Mouse (Mus musculus): Measurements from ENCODE around the gene Loxl1. TPM values are rescaled to one million over a fixed set of nuclear protein-coding genes. Genes with fewer than 3 reads are reported as not detected.

Gene Loxl1
- polyA plus RNA-seq, 1 experiment from 2014 or later = 51.5 TPM

DNA sequence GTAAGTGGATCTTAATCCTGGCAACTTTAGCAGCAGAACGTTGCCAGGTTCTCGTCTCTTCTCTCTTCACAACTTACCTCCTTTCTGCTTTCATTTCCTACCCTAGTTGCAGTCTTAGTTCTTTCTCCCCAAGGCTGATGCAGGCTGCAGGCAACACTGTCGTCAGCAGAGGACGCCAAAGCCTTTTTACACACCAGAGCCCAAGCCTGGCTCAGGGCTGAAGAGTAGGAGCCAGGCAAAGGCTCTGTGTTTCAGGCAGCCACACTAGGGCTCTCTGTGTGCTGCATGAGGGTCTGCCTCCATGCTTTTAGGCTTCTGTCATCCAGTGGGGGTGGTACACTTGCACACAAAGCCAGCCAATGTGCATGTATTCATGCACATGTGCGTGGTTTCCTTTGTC lies 17.3 kb upstream of the Loxl1 start:
- 19% methylated on average over 5 of the region's 5 CpGs for WGBS
- H3K4me1 ChIP-seq = peaks cover 42% of the 10 kb centered on the region
- no peaks in the 10 kb centered on the region for H3K9me3 ChIP-seq
- no peak overlapping the region for H3K9ac ChIP-seq
- H3K4me3 ChIP-seq = no peak overlapping the region
- H3K27ac ChIP-seq (replicated peaks) = no peak overlapping the region
- no peaks in the 10 kb centered on the region for H3K27me3 ChIP-seq (replicated peaks)
- H3K4me2 ChIP-seq = no peak overlapping the region
- no peak for ATAC-seq (ENCODE audit: extremely low read depth, insufficient number of reproducible peaks, low FRiP score, low TSS enrichment)
- no peaks in the 10 kb centered on the region for H3K36me3 ChIP-seq

DNA sequence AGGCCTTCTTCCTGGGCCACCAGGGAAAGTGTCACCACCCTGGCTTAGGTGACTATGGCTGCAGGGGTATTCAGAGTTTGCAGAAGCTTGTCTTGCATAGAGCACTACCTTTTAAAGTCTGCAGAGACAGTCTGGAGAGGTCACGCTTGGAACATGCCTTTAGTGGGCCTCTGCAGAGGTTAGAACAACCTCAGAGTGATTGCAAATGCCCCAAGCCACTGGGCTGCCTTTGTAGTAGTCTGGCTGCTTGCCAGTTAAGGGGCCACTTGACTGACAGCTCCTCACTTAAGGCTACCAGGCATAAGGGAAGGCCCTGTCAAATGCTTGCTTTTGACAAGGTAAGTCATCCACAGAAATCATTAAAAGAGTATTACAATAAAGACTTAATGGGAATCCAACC lies 14.4 kb upstream of the Loxl1 start:
- Histone ChIP-seq H3K4me2 (no peak overlapping the region), H3K4me3 (no peak overlapping the region), H3K9ac (no peak overlapping the region), H3K27me3 (replicated peaks) (no peaks in the 10 kb centered on the region), H3K27ac (replicated peaks) (peak overlapping the region; percentile 87), H3K4me1 (peaks cover 49% of the 10 kb centered on the region), H3K9me3 (no peaks in the 10 kb centered on the region), H3K36me3 (no peaks in the 10 kb centered on the region)
- no peak; the same call in 1 of the 2 replicates for ATAC-seq (ENCODE audit: extremely low read depth, insufficient number of reproducible peaks, low FRiP score, low TSS enrichment)
- WGBS = 23% methylated on average over 1 of the region's 1 CpGs

- Histone ChIP-seq H3K9me3 (peaks cover 2% of the 10 kb centered on the region; the same call in 1 of the 2 replicates), H3K36me3 (no peaks in the 10 kb centered on the region), H3K9ac (no peak overlapping the region), H3K4me1 (peaks cover 44% of the 10 kb centered on the region), H3K4me2 (no peak overlapping the region), H3K27me3 (replicated peaks) (no peaks in the 10 kb centered on the region), H3K27ac (replicated peaks) (peak overlapping the region; percentile 87), H3K4me3 (no peak overlapping the region)
- peak; percentile 70; the same call in 1 of the 2 replicates for ATAC-seq (ENCODE audit: extremely low read depth, insufficient number of reproducible peaks, low FRiP score, low TSS enrichment)
- WGBS = 0% methylated on average over 4 of the region's 4 CpGs
Measured at GRCm38 (mm10) chr9:58326477-58327180, 13.6 kb upstream of the Loxl1 start.

DNA sequence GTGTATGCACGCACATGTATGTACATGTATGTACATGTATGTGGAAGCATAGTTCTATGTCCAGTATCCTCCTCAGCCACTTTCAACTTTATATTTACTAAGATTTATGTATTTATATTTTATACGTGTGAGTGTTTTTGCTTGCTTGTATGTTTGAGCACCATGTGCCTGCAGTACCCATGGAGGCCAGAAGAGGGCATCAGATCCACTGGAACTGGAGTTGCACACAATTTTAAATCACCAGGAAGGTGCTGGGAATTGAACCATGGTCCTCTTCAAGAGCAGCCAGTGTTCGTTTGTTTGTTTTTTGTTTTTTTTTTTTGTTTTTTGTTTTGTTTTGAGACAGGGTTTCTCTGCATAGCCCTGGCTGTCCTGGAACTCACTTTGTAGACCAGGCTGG lies 8.7 kb upstream of the Loxl1 start:
- no peak for ATAC-seq (ENCODE audit: extremely low read depth, insufficient number of reproducible peaks, low FRiP score, low TSS enrichment)
- Histone ChIP-seq H3K9me3 (peaks cover 3% of the 10 kb centered on the region; the same call in 1 of the 2 replicates), H3K9ac (no peak overlapping the region), H3K36me3 (no peaks in the 10 kb centered on the region), H3K4me3 (no peak overlapping the region), H3K4me1 (peaks cover 21% of the 10 kb centered on the region), H3K27me3 (replicated peaks) (no peaks in the 10 kb centered on the region), H3K27ac (replicated peaks) (no peak overlapping the region), H3K4me2 (no peak overlapping the region)
- WGBS = 88% methylated on average over 3 of the region's 3 CpGs

GRCm38 (mm10) chr9:58318317-58318716 lies 5.3 kb upstream of the Loxl1 start:
- no peak overlapping the region for H3K9ac ChIP-seq
- no peak overlapping the region for H3K4me3 ChIP-seq
- no peaks in the 10 kb centered on the region for H3K36me3 ChIP-seq
- no peaks in the 10 kb centered on the region for H3K27me3 ChIP-seq (replicated peaks)
- H3K4me2 ChIP-seq = no peak overlapping the region
- H3K4me1 ChIP-seq = peaks cover 34% of the 10 kb centered on the region
- WGBS = 56% methylated on average over 3 of the region's 3 CpGs
- no peak for ATAC-seq (ENCODE audit: extremely low read depth, insufficient number of reproducible peaks, low FRiP score, low TSS enrichment)
- H3K9me3 ChIP-seq = peaks cover 3% of the 10 kb centered on the region; the same call in 1 of the 2 replicates
- no peak overlapping the region for H3K27ac ChIP-seq (replicated peaks)

DNA sequence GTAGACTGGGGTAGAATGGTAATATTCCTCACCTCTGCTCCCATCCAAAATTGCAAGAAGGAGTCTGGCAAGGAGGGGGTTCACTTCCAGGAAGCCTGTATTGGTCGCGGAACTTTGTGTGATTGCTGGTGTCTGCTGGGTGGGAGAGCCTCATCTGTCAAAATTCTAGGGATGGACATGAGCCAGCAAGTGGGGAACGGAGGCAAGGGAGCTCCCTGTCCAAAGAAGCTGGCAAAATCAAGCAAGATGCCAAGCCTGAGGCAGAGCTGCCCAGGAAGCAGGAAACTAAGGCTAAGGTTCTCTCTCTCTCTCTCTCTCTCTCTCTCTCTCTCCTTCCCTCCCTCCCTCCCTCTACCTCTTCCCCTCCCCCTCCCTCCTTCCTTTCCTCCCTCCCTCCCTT lies 4.4 kb upstream of the Loxl1 start:
- peaks cover 44% of the 10 kb centered on the region for H3K4me1 ChIP-seq
- H3K9ac ChIP-seq = no peak overlapping the region
- H3K27ac ChIP-seq (replicated peaks) = no peak overlapping the region
- H3K36me3 ChIP-seq = no peaks in the 10 kb centered on the region
- WGBS = 47% methylated on average over 3 of the region's 3 CpGs
- H3K27me3 ChIP-seq (replicated peaks) = 0 out of 2 replicates have a peak, but pooled peaks cover 4% of the 10 kb centered on the region
- no peak for ATAC-seq (ENCODE audit: extremely low read depth, insufficient number of reproducible peaks, low FRiP score, low TSS enrichment)
- H3K4me2 ChIP-seq = no peak overlapping the region
- H3K9me3 ChIP-seq = peaks cover 3% of the 10 kb centered on the region; the same call in 1 of the 2 replicates
- H3K4me3 ChIP-seq = no peak overlapping the region

DNA sequence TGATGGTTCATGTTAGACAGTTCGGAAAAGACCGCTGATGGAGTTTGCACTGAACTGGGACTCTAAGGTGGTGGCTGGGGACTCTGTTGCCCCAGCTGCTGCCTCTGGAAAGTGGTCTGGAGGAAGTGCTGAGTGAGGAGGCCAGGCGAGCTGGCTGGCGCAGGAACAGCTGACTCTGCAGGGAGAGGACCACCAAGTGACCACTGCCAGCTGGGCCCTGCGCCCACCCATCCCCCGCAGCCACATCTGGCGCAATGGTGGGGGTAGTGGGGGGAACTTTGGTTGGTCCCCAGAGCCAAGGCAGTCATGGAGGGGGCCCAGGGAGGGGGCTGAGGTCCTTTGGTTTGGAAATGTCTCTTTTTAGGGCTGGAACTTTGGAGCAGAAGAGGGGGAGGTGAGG lies 3.8 kb upstream of the Loxl1 start:
- 57% methylated on average over 7 of the region's 7 CpGs for WGBS
- ATAC-seq (ENCODE audit: extremely low read depth, insufficient number of reproducible peaks, low FRiP score, low TSS enrichment) = no peak
- H3K4me1 ChIP-seq = peaks cover 48% of the 10 kb centered on the region
- peaks cover 2% of the 10 kb centered on the region; the same call in 1 of the 2 replicates for H3K9me3 ChIP-seq
- no peaks in the 10 kb centered on the region for H3K36me3 ChIP-seq
- H3K27ac ChIP-seq (replicated peaks) = no peak overlapping the region
- no peak overlapping the region for H3K4me3 ChIP-seq
- no peak overlapping the region for H3K9ac ChIP-seq
- H3K27me3 ChIP-seq (replicated peaks) = peaks cover 5% of the 10 kb centered on the region; the same call in 1 of the 2 replicates
- no peak overlapping the region for H3K4me2 ChIP-seq

- WGBS = 82% methylated on average over 2 of the region's 2 CpGs
- no peak for ATAC-seq (ENCODE audit: extremely low read depth, insufficient number of reproducible peaks, low FRiP score, low TSS enrichment)
- H3K9ac ChIP-seq = no peak overlapping the region
- peaks cover 57% of the 10 kb centered on the region for H3K4me1 ChIP-seq
- H3K36me3 ChIP-seq = no peaks in the 10 kb centered on the region
- H3K4me2 ChIP-seq = no peak overlapping the region
- H3K27ac ChIP-seq (replicated peaks) = peak overlapping the region; percentile 72
- peaks cover 11% of the 10 kb centered on the region; the same call in 1 of the 2 replicates for H3K27me3 ChIP-seq (replicated peaks)
- no peak overlapping the region for H3K4me3 ChIP-seq
- H3K9me3 ChIP-seq = no peaks in the 10 kb centered on the region
Measured at GRCm38 (mm10) chr9:58315850-58316249, 2.9 kb upstream of the Loxl1 start.

DNA sequence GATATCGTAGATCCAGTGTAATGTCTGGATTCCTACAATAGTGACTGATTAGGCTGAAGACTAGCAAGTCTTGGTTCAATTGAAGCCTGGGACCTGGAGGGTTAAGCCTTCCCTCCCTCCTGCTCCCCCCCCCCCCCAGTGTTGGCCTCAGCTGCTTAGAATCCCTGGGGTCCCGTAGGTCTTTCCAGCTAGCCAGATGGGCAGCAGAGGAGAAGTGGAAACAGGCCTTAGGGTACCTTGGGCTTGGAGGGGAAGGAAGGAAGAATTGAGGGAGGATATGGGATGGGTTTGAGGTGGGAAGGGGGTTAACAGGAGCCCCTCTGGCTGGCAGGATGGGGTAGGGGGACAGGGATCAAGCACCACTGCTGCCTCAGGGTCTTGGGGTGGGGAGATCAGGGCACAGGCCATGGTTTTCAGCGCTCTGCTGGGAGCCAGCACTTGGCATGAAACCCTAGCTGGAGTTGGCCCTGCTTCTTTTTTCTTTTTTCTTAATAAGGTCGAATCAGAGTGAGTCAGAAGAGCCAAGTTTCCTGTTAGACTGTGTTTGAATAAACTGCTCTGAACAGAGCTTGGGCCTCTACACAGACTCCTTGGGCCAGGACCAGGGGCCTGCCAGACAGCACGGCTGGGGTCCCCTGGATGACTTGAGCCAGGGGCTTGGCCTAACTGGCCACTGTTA lies 1.8 kb upstream of the Loxl1 start:
- H3K4me2 ChIP-seq = no peak overlapping the region
- no peaks in the 10 kb centered on the region for H3K36me3 ChIP-seq
- no peak overlapping the region for H3K4me3 ChIP-seq
- no peak for ATAC-seq (ENCODE audit: extremely low read depth, insufficient number of reproducible peaks, low FRiP score, low TSS enrichment)
- no peaks in the 10 kb centered on the region for H3K9me3 ChIP-seq
- H3K4me1 ChIP-seq = peaks cover 65% of the 10 kb centered on the region
- H3K27me3 ChIP-seq (replicated peaks) = peaks cover 11% of the 10 kb centered on the region; the same call in 1 of the 2 replicates
- peak overlapping the region; percentile 45; the same call in 1 of the 2 replicates for H3K9ac ChIP-seq
- 46% methylated on average over 5 of the region's 5 CpGs for WGBS
- H3K27ac ChIP-seq (replicated peaks) = peak overlapping the region; percentile 72

DNA sequence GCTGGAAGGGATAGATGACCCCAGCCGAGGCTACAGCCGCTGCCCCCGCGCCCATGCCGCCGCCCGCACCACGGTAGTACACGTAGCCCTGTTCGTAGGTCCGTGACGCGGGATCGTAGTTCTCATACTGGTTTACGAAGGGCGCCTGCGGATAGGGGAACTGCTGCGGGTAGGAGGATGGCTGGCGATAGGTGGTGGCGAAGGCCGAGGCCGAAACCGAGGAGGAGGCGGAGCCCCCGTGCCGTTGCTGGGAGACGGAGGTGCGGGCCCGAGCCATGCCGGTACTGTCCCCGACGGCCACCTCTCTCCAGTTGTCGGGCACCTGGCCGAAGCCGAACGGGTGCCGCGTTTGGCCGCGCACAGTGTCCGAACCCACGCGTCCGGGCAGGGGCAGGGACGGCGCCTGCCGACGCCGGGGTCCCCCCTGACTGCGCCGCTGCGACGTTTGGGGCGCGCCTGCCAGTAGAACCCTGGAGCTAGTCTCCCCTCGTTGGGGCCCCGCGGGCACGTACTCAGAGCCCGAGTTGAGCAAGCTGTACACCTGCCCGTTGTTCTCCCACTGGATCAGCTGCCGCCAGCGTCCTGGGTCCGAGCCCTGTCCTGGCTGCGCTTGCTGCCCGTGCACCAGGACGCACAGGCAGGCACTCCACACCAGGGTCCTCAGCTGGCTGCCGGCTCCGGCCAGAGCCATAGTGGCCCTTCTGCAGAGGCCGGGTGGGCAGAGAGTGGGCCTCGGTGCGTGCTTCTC lies 616 bp downstream of the Loxl1 start:
- Histone ChIP-seq H3K9ac (peak overlapping the region; percentile 90), H3K9me3 (no peaks in the 10 kb centered on the region), H3K27me3 (replicated peaks) (peaks cover 11% of the 10 kb centered on the region; the same call in 1 of the 2 replicates), H3K4me2 (peak overlapping the region; percentile 93), H3K36me3 (no peaks in the 10 kb centered on the region), H3K4me1 (peaks cover 90% of the 10 kb centered on the region), H3K27ac (replicated peaks) (peak overlapping the region; percentile 92), H3K4me3 (peak overlapping the region; percentile 67)
- ATAC-seq (ENCODE audit: extremely low read depth, insufficient number of reproducible peaks, low FRiP score, low TSS enrichment) = no peak
- WGBS = 2% methylated on average over 72 of the region's 72 CpGs
